In genomic region chr1:36558031-36558993, GRCm38 (mm10) we compare ENCODE assay signal across 8 mouse cellular contexts. TPM values are rescaled to one million over a fixed set of nuclear protein-coding genes. Genes with fewer than 3 reads are reported as not detected.
A peak's percentile ranks its signal among the peaks of the same experiment; 100 is the strongest.
DNase-seq lines count a peak whose midpoint lies in the region; ATAC-seq and TF ChIP-seq lines count a peak whose summit lies in the region.

Sema4c (minus strand) TSS chr1:36558349.

- no peaks in the 10 kb centered on the region for H3K9me3 ChIP-seq in embryonic facial prominence, embryonic 11.5 days (replicated peaks; ENCODE audit: control insufficient read depth, low read length)
- H3K9me3 ChIP-seq in heart, embryonic 11.5 days (replicated peaks; ENCODE audit: control insufficient read depth, low read length) = no peaks in the 10 kb centered on the region
- no peaks in the 10 kb centered on the region for H3K9me3 ChIP-seq in kidney, postnatal 0 days (replicated peaks; ENCODE audit: low read length)
- H3K9me3 ChIP-seq in liver, embryonic 12.5 days (replicated peaks) = no peaks in the 10 kb centered on the region
- H3K9me3 ChIP-seq in neural tube, embryonic 11.5 days (ENCODE audit: control insufficient read depth, low read length) = no peaks in the 10 kb centered on the region

- H3K36me3 ChIP-seq in embryonic facial prominence, embryonic 11.5 days (replicated peaks; ENCODE audit: control insufficient read depth, insufficient read depth, low read depth, low read length) = 0 out of 2 replicates have a peak, but pooled peaks cover 1% of the 10 kb centered on the region
- H3K36me3 ChIP-seq in heart, embryonic 11.5 days (ENCODE audit: control insufficient read depth, insufficient read depth, low read length) = peaks cover 17% of the 10 kb centered on the region
- peaks cover 7% of the 10 kb centered on the region for H3K36me3 ChIP-seq in kidney, postnatal 0 days (ENCODE audit: insufficient read depth, low read length)
- peaks cover 14% of the 10 kb centered on the region for H3K36me3 ChIP-seq in liver, embryonic 12.5 days
- H3K36me3 ChIP-seq in neural tube, embryonic 11.5 days (ENCODE audit: control insufficient read depth, insufficient read depth, low read length) = peaks cover 7% of the 10 kb centered on the region
- H3K36me3 ChIP-seq in thymus, adult 2 months (ENCODE audit: control insufficient read depth, insufficient read depth, low read length) = no peaks in the 10 kb centered on the region

- TF ChIP-seq CTCF in kidney, postnatal 0 days (IDR thresholded peaks at IDR 0.05; ENCODE audit: low read depth) = no peak
- no peak for TF ChIP-seq CTCF in thymus, adult 2 months (IDR thresholded peaks at IDR 0.05; ENCODE audit: borderline replicate concordance, control insufficient read depth, extremely low read depth, insufficient read depth, low read length, poor library complexity)

- H3K4me2 ChIP-seq in embryonic facial prominence, embryonic 11.5 days (ENCODE audit: low read depth, low read length) = peak within 1 kb of the TSS; percentile 78
- peak within 1 kb of the TSS; percentile 93 for H3K4me2 ChIP-seq in heart, embryonic 11.5 days
- peak within 1 kb of the TSS; percentile 67 for H3K4me2 ChIP-seq in kidney, postnatal 0 days (ENCODE audit: low read length)
- peak within 1 kb of the TSS; percentile 68 for H3K4me2 ChIP-seq in liver, embryonic 12.5 days
- H3K4me2 ChIP-seq in neural tube, embryonic 11.5 days (ENCODE audit: low read depth) = peak within 1 kb of the TSS; percentile 99

- no peaks in the 10 kb centered on the region for H3K27me3 ChIP-seq in embryonic facial prominence, embryonic 11.5 days (ENCODE audit: control insufficient read depth, insufficient read depth, low read length)
- H3K27me3 ChIP-seq in heart, embryonic 11.5 days (ENCODE audit: control insufficient read depth, insufficient read depth, low read length) = no peaks in the 10 kb centered on the region
- no peaks in the 10 kb centered on the region for H3K27me3 ChIP-seq in kidney, postnatal 0 days (ENCODE audit: insufficient read depth, low read length)
- H3K27me3 ChIP-seq in liver, embryonic 12.5 days (replicated peaks) = peaks cover 100% of the 10 kb centered on the region
- H3K27me3 ChIP-seq in neural tube, embryonic 11.5 days (ENCODE audit: control insufficient read depth, insufficient read depth, low read length) = no peaks in the 10 kb centered on the region
- no peaks in the 10 kb centered on the region; the same call in 1 of the 2 replicates for H3K27me3 ChIP-seq in thymus, adult 2 months (ENCODE audit: control insufficient read depth, insufficient read depth, low read length)

- peak; percentile 57 for ATAC-seq in embryonic facial prominence, embryonic 11.5 days (replicated peaks; ENCODE audit: insufficient number of reproducible peaks, low FRiP score, low TSS enrichment, low read depth)
- peak; percentile 39 for ATAC-seq in heart, embryonic 11.5 days (replicated peaks; ENCODE audit: insufficient number of reproducible peaks, low FRiP score, low TSS enrichment)
- peak; percentile 47 for ATAC-seq in kidney, postnatal 0 days (replicated peaks; ENCODE audit: low FRiP score, low read depth)
- ATAC-seq in liver, embryonic 12.5 days = peak; percentile 14; the same call in 1 of the 2 replicates
- ATAC-seq in neural tube, embryonic 11.5 days (ENCODE audit: insufficient read depth, low FRiP score, low TSS enrichment) = peak; percentile 70

- no peak for TF ChIP-seq POLR2A in thymus, adult 2 months (IDR thresholded peaks at IDR 0.05; ENCODE audit: control insufficient read depth, extremely low read depth, insufficient read depth, low read length, poor library complexity)

- H3K4me3 ChIP-seq in embryonic facial prominence, embryonic 11.5 days (ENCODE audit: low read depth, low read length) = peak within 1 kb of the TSS; percentile 95
- H3K4me3 ChIP-seq in heart, embryonic 11.5 days (ENCODE audit: low read depth, low read length) = peak within 1 kb of the TSS; percentile 85
- peak within 1 kb of the TSS; percentile 82 for H3K4me3 ChIP-seq in kidney, postnatal 0 days (replicated peaks; ENCODE audit: low read depth, low read length)
- peak within 1 kb of the TSS; percentile 61 for H3K4me3 ChIP-seq in liver, embryonic 12.5 days
- peak within 1 kb of the TSS; percentile 96 for H3K4me3 ChIP-seq in neural tube, embryonic 11.5 days (ENCODE audit: low read depth, low read length)
- H3K4me3 ChIP-seq in thymus, adult 2 months (ENCODE audit: control insufficient read depth, insufficient read depth, low read length) = peak within 1 kb of the TSS; percentile 57

- peak; percentile 59 for DNase-seq in A20 (ENCODE audit: low read depth, low spot score)
- DNase-seq in adrenal gland, adult 18-20 months (ENCODE audit: low spot score in 2 of 2) = peak; percentile 76
- peak; percentile 92 for DNase-seq in embryonic facial prominence, embryonic 11.5 days (ENCODE audit: low spot score)
- peak; percentile 94 for DNase-seq in kidney, postnatal 0 days (ENCODE audit: low spot score)
- DNase-seq in neural tube, embryonic 11.5 days (ENCODE audit: low spot score) = peak; percentile 89
- peak; percentile 63 for DNase-seq in thymus, adult 2 months

- H3K27ac ChIP-seq in embryonic facial prominence, embryonic 11.5 days (replicated peaks; ENCODE audit: low read depth, low read length) = peak within 1 kb of the TSS; percentile 96
- peak within 1 kb of the TSS; percentile 99 for H3K27ac ChIP-seq in heart, embryonic 11.5 days (ENCODE audit: low read depth, low read length)
- H3K27ac ChIP-seq in kidney, postnatal 0 days = peak within 1 kb of the TSS; percentile 99
- H3K27ac ChIP-seq in liver, embryonic 12.5 days = peak within 1 kb of the TSS; percentile 76
- H3K27ac ChIP-seq in neural tube, embryonic 11.5 days (ENCODE audit: low read depth, low read length) = peak within 1 kb of the TSS; percentile 98
- no peak within 1 kb of the TSS for H3K27ac ChIP-seq in thymus, adult 2 months (ENCODE audit: control insufficient read depth, insufficient read depth, low read length)

- under 1% methylated on average over 61 of the region's 69 CpGs for WGBS in embryonic facial prominence, embryonic 11.5 days
- WGBS in heart, embryonic 11.5 days (ENCODE audit: insufficient replicate concordance) = 1% methylated on average over 68 of the region's 69 CpGs
- WGBS in kidney, postnatal 0 days = under 1% methylated on average over 69 of the region's 69 CpGs
- WGBS in liver, embryonic 12.5 days (ENCODE audit: insufficient replicate concordance) = 1% methylated on average over 69 of the region's 69 CpGs
- under 1% methylated on average over 69 of the region's 69 CpGs for WGBS in neural tube, embryonic 11.5 days
- WGBS in thymus, adult 2 months = 3% methylated on average over 69 of the region's 69 CpGs

- H3K4me1 ChIP-seq in embryonic facial prominence, embryonic 11.5 days (ENCODE audit: control insufficient read depth, insufficient read depth, low read length) = peaks cover 15% of the 10 kb centered on the region
- peaks cover 52% of the 10 kb centered on the region for H3K4me1 ChIP-seq in heart, embryonic 11.5 days (ENCODE audit: control insufficient read depth, insufficient read depth, low read length)
- peaks cover 42% of the 10 kb centered on the region for H3K4me1 ChIP-seq in kidney, postnatal 0 days (replicated peaks; ENCODE audit: insufficient read depth, low read length)
- peaks cover 46% of the 10 kb centered on the region for H3K4me1 ChIP-seq in liver, embryonic 12.5 days
- H3K4me1 ChIP-seq in neural tube, embryonic 11.5 days (ENCODE audit: control insufficient read depth, insufficient read depth, low read length) = peaks cover 31% of the 10 kb centered on the region
- H3K4me1 ChIP-seq in thymus, adult 2 months (replicated peaks; ENCODE audit: control insufficient read depth, insufficient read depth, low read length) = peaks cover 39% of the 10 kb centered on the region

- peak within 1 kb of the TSS; percentile 89 for H3K9ac ChIP-seq in embryonic facial prominence, embryonic 11.5 days (replicated peaks; ENCODE audit: low read length)
- peak within 1 kb of the TSS; percentile 98 for H3K9ac ChIP-seq in heart, embryonic 11.5 days (ENCODE audit: low read depth, low read length)
- peak within 1 kb of the TSS; percentile 96 for H3K9ac ChIP-seq in kidney, postnatal 0 days (ENCODE audit: low read depth, low read length)
- H3K9ac ChIP-seq in liver, embryonic 12.5 days = peak within 1 kb of the TSS; percentile 69
- H3K9ac ChIP-seq in neural tube, embryonic 11.5 days (ENCODE audit: low read length) = peak within 1 kb of the TSS; percentile 98

RNA-seq across cellular contexts. Expression of gene Sema4c, which starts in this region (rescaled TPM):
- 10 to 100 TPM; 13.7 to 15.8 TPM for total RNA-seq in adrenal gland, adult 18-20 months (2021)
- 3.7 and 4.4 TPM in 2 replicates for polyA plus RNA-seq in embryonic facial prominence, embryonic 11.5 days (2014; fragmentation: Nextera tagmentation; extraction: Ambion mirVana)
- polyA plus RNA-seq in heart, embryonic 11.5 days (2014; fragmentation: Nextera tagmentation; extraction: Ambion mirVana) = 0.96 and 2.1 TPM in 2 replicates
- polyA plus RNA-seq in kidney, postnatal 0 days (2015; fragmentation: Nextera tagmentation; extraction: Ambion mirVana) = 13.5 and 14.7 TPM in 2 replicates
- 3.9 TPM in 2 replicates for polyA plus RNA-seq in liver, embryonic 12.5 days (2016; fragmentation: Nextera tagmentation; extraction: Ambion mirVana)
- polyA plus RNA-seq in neural tube, embryonic 11.5 days (2014; fragmentation: Nextera tagmentation; extraction: Ambion mirVana) = 3.6 and 4.6 TPM in 2 replicates
- polyA plus RNA-seq in thymus, adult 2 months (2012; rRNA removed) = 15.5 and 16.8 TPM in 2 replicates

Comparison
In these comparisons a context has a peak if more than half of its experiments do, and no peak if none do; other contexts are left out.
1. ATAC-seq: peak in every context shown above with its lines; median percentile 70 in neural tube, embryonic 11.5 days; 57 in embryonic facial prominence, embryonic 11.5 days; 47 in kidney, postnatal 0 days; 39 in heart, embryonic 11.5 days; 14 in liver, embryonic 12.5 days.